Mouse (Mus musculus) retina, postnatal 7 days (tissue): ENCODE measurements around the gene Tprgl.

Source experiments
- DNase-seq: peaks from one replicate; pipeline ENCODE4 v3.0.0-alpha.2; 2012; ENCODE audit warnings: low read depth, low spot score

Gene Tprgl

GRCm38 (mm10) chr4:154160538-154161390, at the start of gene Tprgl:
Tprgl (minus strand) TSS chr4:154160666.
- DNase-seq, result peak; percentile 92

DNA sequence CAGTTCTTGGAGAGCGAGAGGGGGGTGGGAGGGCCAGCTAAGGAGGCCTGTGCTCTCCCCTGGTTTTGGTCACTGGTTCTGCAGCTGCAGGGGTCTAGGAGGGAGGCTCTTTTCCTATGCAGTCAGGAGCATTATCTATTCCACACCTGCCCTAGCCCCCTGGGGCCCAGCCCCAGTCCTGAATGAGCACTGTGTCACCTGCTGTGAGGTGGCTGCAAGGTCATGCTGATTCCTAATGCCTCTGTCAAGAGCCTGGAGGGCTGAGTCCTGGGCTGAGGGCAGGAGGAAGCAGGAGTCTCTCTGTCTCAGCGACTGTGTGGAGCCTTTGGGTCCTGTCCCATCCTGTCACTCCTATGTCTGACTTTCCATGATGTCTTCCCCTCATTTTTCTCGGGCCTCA, 49.4 kb upstream of the Tprgl start:
- no peak for DNase-seq

DNA sequence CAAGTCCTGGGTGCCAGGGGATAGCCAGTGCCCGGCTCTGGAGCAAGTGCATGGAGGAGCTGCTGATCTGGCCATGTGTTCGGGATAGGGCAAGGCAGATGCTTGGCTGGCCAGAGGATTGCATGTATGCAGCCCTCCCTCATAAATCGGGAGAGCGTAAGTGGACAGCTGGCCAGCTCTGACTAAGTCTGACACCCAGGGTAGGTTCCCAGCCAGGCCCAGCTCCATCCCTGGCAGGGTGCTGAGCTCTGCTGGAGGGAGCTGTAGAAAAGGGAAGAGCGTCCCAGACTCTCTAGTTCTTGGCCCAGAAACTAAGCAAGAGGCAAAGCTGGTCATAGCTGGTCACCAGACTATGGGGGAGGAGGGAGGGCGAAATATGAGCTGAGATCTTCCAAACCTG, 48.6 kb upstream of the Tprgl start:
- no peak for DNase-seq

GRCm38 (mm10) chr4:154207261-154207660, 46.8 kb upstream of the Tprgl start:
- peak; percentile 69 for DNase-seq

DNA sequence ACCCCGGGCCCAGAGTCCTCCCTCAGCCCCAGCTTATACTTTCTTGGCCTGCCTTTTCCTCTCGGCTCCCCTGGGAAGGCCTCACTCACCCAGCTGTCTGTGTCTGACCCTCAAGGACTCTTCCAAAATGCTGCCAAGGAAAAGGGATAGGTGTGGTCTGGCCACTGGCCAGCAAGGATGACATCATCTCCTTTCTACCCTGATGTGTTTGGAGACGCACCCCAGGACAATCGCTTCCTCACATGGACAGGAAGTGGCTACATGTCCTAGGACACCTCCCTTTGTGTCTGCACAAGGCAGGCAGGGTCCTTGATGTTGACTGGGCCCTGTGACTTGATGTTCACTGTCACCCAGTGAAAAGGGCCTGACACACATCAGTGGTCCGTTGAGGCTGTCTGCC, 44.9 kb upstream of the Tprgl start:
- no peak for DNase-seq

- no peak for DNase-seq
Observed at GRCm38 (mm10) chr4:154204532-154204931, 44.1 kb upstream of the Tprgl start.

- no peak for DNase-seq
Observed at GRCm38 (mm10) chr4:154201511-154201910, 41.0 kb upstream of the Tprgl start.

GRCm38 (mm10) chr4:154198377-154198961, 38.0 kb upstream of the Tprgl start:
- no peak for DNase-seq

- no peak for DNase-seq
Observed at GRCm38 (mm10) chr4:154197961-154198360, 37.5 kb upstream of the Tprgl start.

DNA sequence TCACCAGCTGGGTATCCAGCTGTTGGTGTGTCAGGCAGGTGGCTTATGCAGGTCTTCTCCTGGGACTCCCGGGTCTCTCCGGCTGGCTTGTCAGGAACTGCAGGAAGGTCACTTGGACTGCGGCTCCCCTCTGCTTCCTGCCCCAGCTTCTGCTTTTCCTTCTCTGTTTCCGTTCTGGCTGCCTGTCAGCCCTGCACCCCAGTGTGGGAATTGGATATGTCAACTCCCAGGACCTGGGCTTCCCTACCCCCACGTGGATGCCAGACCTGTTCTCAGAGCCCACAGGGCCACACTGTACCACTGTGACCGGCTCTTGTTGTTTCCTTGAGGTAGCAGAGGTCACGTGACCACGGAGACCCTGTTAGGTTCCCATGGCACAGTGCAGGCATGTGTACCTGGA, 28.5 kb upstream of the Tprgl start:
- DNase-seq, result no peak

- no peak for DNase-seq
Observed at GRCm38 (mm10) chr4:154186002-154186537, 25.6 kb upstream of the Tprgl start.

- DNase-seq, result no peak
Observed at GRCm38 (mm10) chr4:154185001-154185400, 24.5 kb upstream of the Tprgl start.

DNA sequence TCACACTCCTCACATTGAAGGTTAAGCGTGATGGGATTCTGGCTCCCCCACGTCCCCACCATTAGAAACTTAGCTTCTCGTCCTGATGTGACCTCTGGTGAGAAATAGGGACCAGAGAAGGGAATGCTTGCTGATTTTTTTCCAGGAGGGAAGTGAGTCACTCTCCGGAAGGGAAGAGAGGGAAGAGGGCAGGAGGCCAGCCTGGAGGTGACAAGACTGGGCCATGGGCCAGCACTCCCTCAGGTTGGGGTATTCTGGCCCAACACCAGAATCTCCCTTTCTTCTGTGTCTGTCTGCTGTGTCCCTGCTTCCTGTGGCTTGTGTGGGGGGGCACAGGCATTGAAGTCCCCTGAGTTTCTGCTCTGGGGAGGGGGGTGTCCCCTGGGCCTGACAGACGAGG, 23.1 kb upstream of the Tprgl start:
- DNase-seq, result no peak

GRCm38 (mm10) chr4:154181001-154181400, 20.5 kb upstream of the Tprgl start:
- no peak for DNase-seq

DNA sequence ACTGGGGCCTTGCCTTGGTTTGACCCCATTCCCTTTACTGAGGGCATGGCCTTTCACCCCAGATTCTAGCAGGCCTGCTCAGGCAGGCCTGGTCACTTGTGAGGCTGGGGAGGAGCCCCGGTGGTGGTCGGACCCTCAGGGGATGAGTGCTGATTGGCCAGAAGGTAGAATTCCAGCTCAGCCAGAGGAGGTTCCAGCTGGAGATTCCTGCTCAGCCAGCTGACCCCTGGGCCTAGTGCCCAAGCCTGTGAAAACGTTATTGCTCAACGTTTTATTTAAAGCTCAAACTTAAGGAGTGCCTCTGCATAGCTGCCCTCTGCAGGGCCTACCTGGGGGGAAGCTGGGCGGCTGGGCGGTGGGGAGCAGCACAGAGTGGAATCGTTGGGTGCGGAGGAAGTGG, 16.8 kb upstream of the Tprgl start:
- DNase-seq, result no peak

GRCm38 (mm10) chr4:154171931-154172604, 11.6 kb upstream of the Tprgl start:
- DNase-seq, result no peak

DNA sequence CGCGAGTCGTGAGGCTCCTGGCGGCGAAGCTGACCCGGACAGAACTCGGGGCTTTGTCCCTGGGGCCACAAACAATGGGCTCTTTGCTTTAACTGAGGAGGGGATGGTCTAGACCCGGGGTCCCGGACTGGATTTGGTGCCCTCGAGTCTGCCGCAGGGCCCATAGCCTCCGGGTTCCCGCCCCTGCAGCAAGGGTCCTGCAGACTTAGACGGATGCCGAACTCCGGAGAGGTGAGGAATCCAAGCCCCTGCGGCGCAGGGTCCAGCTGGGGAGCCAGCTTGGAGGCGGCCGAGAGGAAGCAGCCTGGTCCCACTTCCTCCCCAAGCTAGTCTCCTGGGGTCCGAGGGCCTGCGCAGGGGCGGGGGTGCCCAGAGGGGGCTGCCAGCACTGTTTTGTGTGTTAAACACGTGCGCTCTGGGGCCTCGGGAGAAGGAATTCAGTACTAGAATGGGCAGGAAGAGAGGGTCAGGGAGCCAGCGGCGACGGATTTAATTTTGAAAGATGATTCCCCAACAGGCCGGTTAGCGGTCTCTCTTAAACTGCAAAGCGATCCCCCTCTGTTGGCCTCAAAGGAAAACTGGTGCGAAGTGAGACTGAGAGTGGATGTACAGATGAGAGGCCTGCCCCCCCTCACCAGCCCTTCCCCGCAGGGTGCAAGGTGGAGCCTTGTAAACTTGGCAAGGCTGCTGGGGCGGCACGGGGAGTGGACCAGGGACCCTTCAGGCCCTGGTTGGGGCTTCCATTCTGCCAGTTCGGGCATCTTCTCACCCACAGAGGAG, 10.9 kb upstream of the Tprgl start:
- DNase-seq, result no peak

GRCm38 (mm10) chr4:154170506-154171150, 10.2 kb upstream of the Tprgl start, which contains the start of gene Megf6:
Megf6 (plus strand) TSS chr4:154170730.
- no peak for DNase-seq

- no peak for DNase-seq
Observed at GRCm38 (mm10) chr4:154170021-154170420, 9.6 kb upstream of the Tprgl start.

GRCm38 (mm10) chr4:154167053-154167452, 6.6 kb upstream of the Tprgl start:
- DNase-seq, result no peak

- peak; percentile 71 for DNase-seq
Observed at GRCm38 (mm10) chr4:154163296-154163695, 2.8 kb upstream of the Tprgl start.
